Mouse (Mus musculus): Measurements from ENCODE around the gene Tmem204. TPM values are rescaled to one million over a fixed set of nuclear protein-coding genes. Genes with fewer than 3 reads are reported as not detected.
A peak's percentile ranks its signal among the peaks of the same experiment; 100 is the strongest.

Gene Tmem204
- polyA plus RNA-seq, 1 experiment from 2014 or later: 5.2 TPM

DNA sequence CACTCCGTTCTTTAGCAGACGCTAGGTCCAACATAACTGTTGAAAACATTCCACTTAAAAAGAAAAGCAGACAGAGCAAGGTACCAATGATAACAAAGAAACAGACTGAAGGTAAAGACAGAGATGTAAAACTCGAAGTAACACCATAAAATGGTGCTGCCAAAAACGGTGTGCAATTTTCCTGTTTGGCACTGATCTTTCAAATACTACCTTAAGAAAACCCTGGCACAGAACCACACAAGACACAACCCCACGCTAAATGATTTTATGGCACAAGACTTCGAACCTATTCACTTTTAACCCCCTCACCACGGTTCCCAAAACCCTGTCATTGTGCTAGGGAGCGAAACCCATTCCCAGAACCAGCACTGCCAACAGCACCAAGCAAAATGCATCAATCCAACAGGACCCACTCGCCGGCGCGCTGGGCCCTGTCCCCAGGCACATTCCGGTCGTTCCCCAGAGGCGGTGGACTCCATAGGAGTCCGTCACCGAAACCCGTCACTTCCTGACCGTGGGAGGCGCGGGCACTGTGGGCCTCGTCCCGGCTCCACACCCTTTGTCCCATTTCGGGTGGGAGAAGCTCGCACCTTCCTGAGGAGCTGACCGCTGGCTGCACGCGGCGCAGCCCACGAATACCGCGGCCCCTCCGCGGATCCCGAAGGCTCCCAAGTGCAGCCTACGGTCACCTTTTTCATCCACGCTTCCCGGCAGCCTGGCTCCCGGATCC is 68.4 kb downstream of the Tmem204 start:
- Histone ChIP-seq H3K36me3 (peaks cover 40% of the 10 kb centered on the region), H3K9me3 (replicated peaks) (no peaks in the 10 kb centered on the region), H3K27me3 (no peaks in the 10 kb centered on the region), H3K27ac (peak overlapping the region; percentile 95), H3K4me3 (replicated peaks) (peak overlapping the region; percentile 100), H3K4me2 (peak overlapping the region; percentile 90), H3K9ac (peak overlapping the region; percentile 99), H3K4me1 (replicated peaks) (peaks cover 37% of the 10 kb centered on the region)
- ATAC-seq (ENCODE audit: low read depth) (no peak), DNase-seq (peak; percentile 38)
- WGBS (ENCODE audit: insufficient replicate concordance): under 1% methylated on average over 39 of the region's 39 CpGs

DNA sequence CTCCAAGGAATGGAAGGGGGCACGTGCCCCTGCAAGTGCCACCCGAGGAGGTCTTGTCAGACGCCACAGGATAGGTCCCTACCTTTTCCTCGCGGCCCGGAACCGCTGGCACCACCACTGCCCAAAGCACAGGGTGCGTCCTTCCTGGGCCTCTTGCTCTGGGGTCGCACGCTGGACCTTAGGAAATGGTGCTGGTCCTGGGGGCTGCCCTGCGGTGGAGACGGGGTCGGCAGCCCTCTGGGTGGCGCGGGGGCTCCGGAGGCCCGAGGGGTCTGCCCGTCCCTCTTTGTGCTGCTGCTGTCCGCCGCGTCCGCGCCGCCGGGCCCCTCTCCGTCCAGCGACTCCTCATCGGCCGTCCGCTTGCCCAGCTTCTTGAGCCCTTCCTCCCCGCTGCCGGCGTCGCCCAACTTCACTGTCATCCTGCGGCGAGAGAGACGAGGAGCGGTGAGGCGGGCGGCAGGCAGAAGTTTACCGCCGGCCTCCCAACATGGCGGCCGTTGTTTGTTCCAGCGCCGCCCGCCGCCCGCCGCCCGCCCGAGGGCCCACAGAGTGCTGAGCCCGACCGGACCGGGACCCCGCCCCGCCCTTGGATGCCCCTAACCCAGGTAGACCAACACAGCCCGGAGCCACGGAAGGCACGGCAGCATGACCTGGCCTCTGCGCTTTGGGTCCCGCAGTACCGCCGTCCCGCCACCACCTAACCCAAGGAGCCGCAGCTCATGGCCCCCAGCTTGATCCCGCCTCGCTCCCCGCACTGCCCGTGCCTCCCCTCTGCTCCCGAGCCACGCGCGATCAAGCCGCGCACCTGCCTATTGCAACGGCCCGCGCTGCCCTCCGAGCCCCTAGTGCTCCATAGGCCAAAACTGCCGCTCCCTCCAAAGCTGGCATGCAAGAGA is 69.5 kb downstream of the Tmem204 start:
- ATAC-seq (ENCODE audit: low read depth) (no peak), DNase-seq (peak; percentile 43)
- peak overlapping the region; percentile 90 for H3K4me2 ChIP-seq
- peak overlapping the region; percentile 99 for H3K9ac ChIP-seq
- WGBS (ENCODE audit: insufficient replicate concordance): under 1% methylated on average over 81 of the region's 81 CpGs
- H3K4me1 ChIP-seq (replicated peaks): peaks cover 41% of the 10 kb centered on the region
- no peaks in the 10 kb centered on the region for H3K9me3 ChIP-seq (replicated peaks)
- H3K36me3 ChIP-seq: peaks cover 44% of the 10 kb centered on the region
- H3K27me3 ChIP-seq: no peaks in the 10 kb centered on the region
- peak overlapping the region; percentile 95 for H3K27ac ChIP-seq
- H3K4me3 ChIP-seq (replicated peaks): peak overlapping the region; percentile 100

Other genes with a start within 250 kb of the Tmem204 start
- gene Hagh, start 243.4 kb downstream of the Tmem204 start, polyA plus RNA-seq (2015; fragmentation: Nextera tagmentation; extraction: Ambion mirVana): 79.5 and 83.1 TPM in 2 replicates
- 34.6 and 34.9 TPM in 2 replicates for gene Fahd1, start 233.2 kb downstream of the Tmem204 start, polyA plus RNA-seq (2015; fragmentation: Nextera tagmentation; extraction: Ambion mirVana)
- 5.1 and 6.0 TPM in 2 replicates for gene Igfals, start 217.6 kb downstream of the Tmem204 start, polyA plus RNA-seq (2015; fragmentation: Nextera tagmentation; extraction: Ambion mirVana)
- gene Nubp2, start 197.2 kb downstream of the Tmem204 start, polyA plus RNA-seq (2015; fragmentation: Nextera tagmentation; extraction: Ambion mirVana): 89.3 and 93.2 TPM in 2 replicates
- gene Spsb3, start 196.9 kb downstream of the Tmem204 start, polyA plus RNA-seq (2015; fragmentation: Nextera tagmentation; extraction: Ambion mirVana): 37.9 and 38.4 TPM in 2 replicates
- gene Eme2, start 188.5 kb downstream of the Tmem204 start, polyA plus RNA-seq (2015; fragmentation: Nextera tagmentation; extraction: Ambion mirVana): 13.8 and 14.6 TPM in 2 replicates
- 84.2 TPM in 2 replicates for gene Mrps34, start 188.5 kb downstream of the Tmem204 start, polyA plus RNA-seq (2015; fragmentation: Nextera tagmentation; extraction: Ambion mirVana)
- 65.6 and 66.8 TPM in 2 replicates for gene Nme3, start 187.1 kb downstream of the Tmem204 start, polyA plus RNA-seq (2015; fragmentation: Nextera tagmentation; extraction: Ambion mirVana)
- gene Mapk8ip3, start 146.6 kb downstream of the Tmem204 start, polyA plus RNA-seq (2015; fragmentation: Nextera tagmentation; extraction: Ambion mirVana): 7.6 and 8.6 TPM in 2 replicates
- 75.1 and 86.8 TPM in 2 replicates for gene Jpt2, start 122.9 kb downstream of the Tmem204 start, polyA plus RNA-seq (2015; fragmentation: Nextera tagmentation; extraction: Ambion mirVana)
- gene Cramp1l, start 67.8 kb downstream of the Tmem204 start, polyA plus RNA-seq (2015; fragmentation: Nextera tagmentation; extraction: Ambion mirVana): 2.8 and 3.8 TPM in 2 replicates
- 94.4 and 99.3 TPM in 2 replicates for gene Ift140, start 67.5 kb downstream of the Tmem204 start, polyA plus RNA-seq (2015; fragmentation: Nextera tagmentation; extraction: Ambion mirVana)
- 16.3 and 18.2 TPM in 2 replicates for gene Telo2, start 32.4 kb upstream of the Tmem204 start, polyA plus RNA-seq (2015; fragmentation: Nextera tagmentation; extraction: Ambion mirVana)
- gene Ptx4, start 37.2 kb upstream of the Tmem204 start, polyA plus RNA-seq (2015; fragmentation: Nextera tagmentation; extraction: Ambion mirVana): 0.09 TPM in 1 of 2 replicates, not detected in the other
- 9.1 and 12.8 TPM in 2 replicates for gene Clcn7, start 49.8 kb upstream of the Tmem204 start, polyA plus RNA-seq (2015; fragmentation: Nextera tagmentation; extraction: Ambion mirVana)
- gene Ccdc154, start 78.9 kb upstream of the Tmem204 start, polyA plus RNA-seq (2015; fragmentation: Nextera tagmentation; extraction: Ambion mirVana): not detected in 2 replicates
- gene Gm38655, start 91.9 kb upstream of the Tmem204 start, polyA plus RNA-seq (2015; fragmentation: Nextera tagmentation; extraction: Ambion mirVana): not detected in 2 replicates
- 23.8 and 27.3 TPM in 2 replicates for gene BC003965, start 101.0 kb upstream of the Tmem204 start, polyA plus RNA-seq (2015; fragmentation: Nextera tagmentation; extraction: Ambion mirVana)
- gene Unkl, start 104.8 kb upstream of the Tmem204 start, polyA plus RNA-seq (2015; fragmentation: Nextera tagmentation; extraction: Ambion mirVana): 14.4 and 18.0 TPM in 2 replicates
- gene Gnptg, start 156.5 kb upstream of the Tmem204 start, polyA plus RNA-seq (2015; fragmentation: Nextera tagmentation; extraction: Ambion mirVana): 21.4 and 21.5 TPM in 2 replicates
- 24.2 and 27.6 TPM in 2 replicates for gene Tsr3, start 156.6 kb upstream of the Tmem204 start, polyA plus RNA-seq (2015; fragmentation: Nextera tagmentation; extraction: Ambion mirVana)
- gene Baiap3, start 172.8 kb upstream of the Tmem204 start, polyA plus RNA-seq (2015; fragmentation: Nextera tagmentation; extraction: Ambion mirVana): 0.12 and 0.25 TPM in 2 replicates
- 333 and 391 TPM in 2 replicates for gene Ube2i, start 191.0 kb upstream of the Tmem204 start, polyA plus RNA-seq (2015; fragmentation: Nextera tagmentation; extraction: Ambion mirVana)
- 0.82 and 1.2 TPM in 2 replicates for gene Prss34, start 214.8 kb upstream of the Tmem204 start, polyA plus RNA-seq (2015; fragmentation: Nextera tagmentation; extraction: Ambion mirVana)
- not detected in 2 replicates for gene Prss28, start 225.1 kb upstream of the Tmem204 start, polyA plus RNA-seq (2015; fragmentation: Nextera tagmentation; extraction: Ambion mirVana)
- gene Prss29, start 235.1 kb upstream of the Tmem204 start, polyA plus RNA-seq (2015; fragmentation: Nextera tagmentation; extraction: Ambion mirVana): not detected in 2 replicates